Mouse (Mus musculus): ENCODE measurements at regions not wholly inside any gene's neighbourhood (a gene's known extent, or its start where the extent isn't known, plus 50 kb on each side); places are given as distances from the start of the nearest gene placed in this dataset.
A peak's percentile ranks its signal among the peaks of the same experiment; 100 is the strongest.

- WGBS, result 8% methylated on average over 2 of the region's 2 CpGs
- H3K4me1 ChIP-seq (ENCODE audit: control insufficient read depth, insufficient read depth, low read length), result peaks cover 3% of the 10 kb centered on the region; the same call in 1 of the 2 replicates
These were observed 130.4 kb upstream of the Cadm1 start for GRCm38 (mm10) chr9:47399598-47399997.

GRCm38 (mm10) chr9:47400117-47400823 is 129.7 kb upstream of the Cadm1 start:
- Histone ChIP-seq H3K4me3 (ENCODE audit: low read depth, low read length) (no peak overlapping the region), H3K9me3 (ENCODE audit: control insufficient read depth, low read length) (no peaks in the 10 kb centered on the region), H3K27me3 (ENCODE audit: control insufficient read depth, insufficient read depth, low read length) (no peaks in the 10 kb centered on the region), H3K36me3 (ENCODE audit: control insufficient read depth, insufficient read depth, low read length) (no peaks in the 10 kb centered on the region), H3K4me1 (ENCODE audit: control insufficient read depth, insufficient read depth, low read length) (peaks cover 3% of the 10 kb centered on the region; the same call in 1 of the 2 replicates), H3K27ac (ENCODE audit: low read depth, low read length) (no peak overlapping the region), H3K9ac (replicated peaks; ENCODE audit: low read depth, low read length) (no peak overlapping the region), H3K4me2 (ENCODE audit: low read depth, low read length) (no peak overlapping the region)
- whole genome bisulfite sequencing, result 57% methylated on average over 7 of the region's 7 CpGs
- ATAC-seq (ENCODE audit: low read depth), result no peak

More at GRCm38 (mm10) chr9:47399598-47399997, 130.4 kb upstream of the Cadm1 start:
- Histone ChIP-seq H3K9me3 (ENCODE audit: control insufficient read depth, low read length) (no peaks in the 10 kb centered on the region), H3K27me3 (ENCODE audit: control insufficient read depth, insufficient read depth, low read length) (no peaks in the 10 kb centered on the region), H3K27ac (ENCODE audit: low read depth, low read length) (no peak overlapping the region), H3K36me3 (ENCODE audit: control insufficient read depth, insufficient read depth, low read length) (no peaks in the 10 kb centered on the region), H3K4me2 (ENCODE audit: low read depth, low read length) (no peak overlapping the region), H3K9ac (replicated peaks; ENCODE audit: low read depth, low read length) (no peak overlapping the region), H3K4me3 (ENCODE audit: low read depth, low read length) (no peak overlapping the region)
- no peak for ATAC-seq (ENCODE audit: low read depth)

GRCm38 (mm10) chr9:47401511-47401910 is 128.5 kb upstream of the Cadm1 start:
- no peak for ATAC-seq (ENCODE audit: low read depth)
- Histone ChIP-seq H3K9me3 (ENCODE audit: control insufficient read depth, low read length) (no peaks in the 10 kb centered on the region), H3K4me1 (ENCODE audit: control insufficient read depth, insufficient read depth, low read length) (peaks cover 6% of the 10 kb centered on the region; the same call in 1 of the 2 replicates), H3K4me2 (ENCODE audit: low read depth, low read length) (no peak overlapping the region), H3K27ac (ENCODE audit: low read depth, low read length) (no peak overlapping the region), H3K9ac (replicated peaks; ENCODE audit: low read depth, low read length) (no peak overlapping the region), H3K36me3 (ENCODE audit: control insufficient read depth, insufficient read depth, low read length) (no peaks in the 10 kb centered on the region), H3K27me3 (ENCODE audit: control insufficient read depth, insufficient read depth, low read length) (no peaks in the 10 kb centered on the region), H3K4me3 (ENCODE audit: low read depth, low read length) (no peak overlapping the region)
- 93% methylated on average over 11 of the region's 11 CpGs for WGBS

- Histone ChIP-seq H3K9me3 (ENCODE audit: control insufficient read depth, low read length) (no peaks in the 10 kb centered on the region), H3K36me3 (ENCODE audit: control insufficient read depth, insufficient read depth, low read length) (no peaks in the 10 kb centered on the region), H3K27me3 (ENCODE audit: control insufficient read depth, insufficient read depth, low read length) (no peaks in the 10 kb centered on the region), H3K9ac (replicated peaks; ENCODE audit: low read depth, low read length) (no peak overlapping the region), H3K27ac (ENCODE audit: low read depth, low read length) (no peak overlapping the region), H3K4me1 (ENCODE audit: control insufficient read depth, insufficient read depth, low read length) (peaks cover 18% of the 10 kb centered on the region; the same call in 1 of the 2 replicates), H3K4me3 (ENCODE audit: low read depth, low read length) (no peak overlapping the region), H3K4me2 (ENCODE audit: low read depth, low read length) (no peak overlapping the region)
- 47% methylated on average over 11 of the region's 11 CpGs for WGBS
- ATAC-seq (ENCODE audit: low read depth), result no peak
These were observed 126.7 kb upstream of the Cadm1 start for GRCm38 (mm10) chr9:47403317-47403716.

- Histone ChIP-seq H3K4me2 (ENCODE audit: low read depth, low read length) (no peak overlapping the region), H3K27ac (ENCODE audit: low read depth, low read length) (no peak overlapping the region), H3K36me3 (ENCODE audit: control insufficient read depth, insufficient read depth, low read length) (no peaks in the 10 kb centered on the region), H3K4me3 (ENCODE audit: low read depth, low read length) (no peak overlapping the region), H3K27me3 (ENCODE audit: control insufficient read depth, insufficient read depth, low read length) (no peaks in the 10 kb centered on the region), H3K9me3 (ENCODE audit: control insufficient read depth, low read length) (no peaks in the 10 kb centered on the region), H3K9ac (replicated peaks; ENCODE audit: low read depth, low read length) (no peak overlapping the region), H3K4me1 (ENCODE audit: control insufficient read depth, insufficient read depth, low read length) (peaks cover 18% of the 10 kb centered on the region; the same call in 1 of the 2 replicates)
- peak; percentile 17; the same call in 1 of the 2 replicates for ATAC-seq (ENCODE audit: low read depth)
- WGBS, result 30% methylated on average over 3 of the region's 3 CpGs
These were observed 125.2 kb upstream of the Cadm1 start for GRCm38 (mm10) chr9:47404821-47405220.

- 31% methylated on average over 4 of the region's 4 CpGs for WGBS
- Histone ChIP-seq H3K4me3 (ENCODE audit: low read depth, low read length) (no peak overlapping the region), H3K27me3 (ENCODE audit: control insufficient read depth, insufficient read depth, low read length) (no peaks in the 10 kb centered on the region), H3K4me2 (ENCODE audit: low read depth, low read length) (no peak overlapping the region), H3K4me1 (ENCODE audit: control insufficient read depth, insufficient read depth, low read length) (peaks cover 18% of the 10 kb centered on the region; the same call in 1 of the 2 replicates), H3K9me3 (ENCODE audit: control insufficient read depth, low read length) (no peaks in the 10 kb centered on the region), H3K9ac (replicated peaks; ENCODE audit: low read depth, low read length) (no peak overlapping the region), H3K27ac (ENCODE audit: low read depth, low read length) (no peak overlapping the region), H3K36me3 (ENCODE audit: control insufficient read depth, insufficient read depth, low read length) (no peaks in the 10 kb centered on the region)
- no peak for ATAC-seq (ENCODE audit: low read depth)
These were observed 124.4 kb upstream of the Cadm1 start for GRCm38 (mm10) chr9:47405547-47405946.

- Histone ChIP-seq H3K4me2 (ENCODE audit: low read depth, low read length) (no peak overlapping the region), H3K9ac (replicated peaks; ENCODE audit: low read depth, low read length) (no peak overlapping the region), H3K9me3 (ENCODE audit: control insufficient read depth, low read length) (no peaks in the 10 kb centered on the region), H3K4me1 (ENCODE audit: control insufficient read depth, insufficient read depth, low read length) (peaks cover 18% of the 10 kb centered on the region; the same call in 1 of the 2 replicates), H3K4me3 (ENCODE audit: low read depth, low read length) (no peak overlapping the region), H3K36me3 (ENCODE audit: control insufficient read depth, insufficient read depth, low read length) (no peaks in the 10 kb centered on the region), H3K27ac (ENCODE audit: low read depth, low read length) (no peak overlapping the region), H3K27me3 (ENCODE audit: control insufficient read depth, insufficient read depth, low read length) (no peaks in the 10 kb centered on the region)
- peak; percentile 60; the same call in 1 of the 2 replicates for ATAC-seq (ENCODE audit: low read depth)
- 43% methylated on average over 7 of the region's 7 CpGs for WGBS
These were observed 122.8 kb upstream of the Cadm1 start for GRCm38 (mm10) chr9:47407007-47407670.

GRCm38 (mm10) chr9:47408061-47408460 is 121.9 kb upstream of the Cadm1 start:
- no peaks in the 10 kb centered on the region for H3K27me3 ChIP-seq (ENCODE audit: control insufficient read depth, insufficient read depth, low read length)
- H3K27ac ChIP-seq (ENCODE audit: low read depth, low read length), result no peak overlapping the region
- H3K36me3 ChIP-seq (ENCODE audit: control insufficient read depth, insufficient read depth, low read length), result no peaks in the 10 kb centered on the region
- ATAC-seq (ENCODE audit: low read depth), result no peak
- 17% methylated on average over 4 of the region's 4 CpGs for WGBS
- H3K4me2 ChIP-seq (ENCODE audit: low read depth, low read length), result no peak overlapping the region
- H3K4me3 ChIP-seq (ENCODE audit: low read depth, low read length), result no peak overlapping the region
- H3K9me3 ChIP-seq (ENCODE audit: control insufficient read depth, low read length), result no peaks in the 10 kb centered on the region
- H3K4me1 ChIP-seq (ENCODE audit: control insufficient read depth, insufficient read depth, low read length), result peaks cover 18% of the 10 kb centered on the region; the same call in 1 of the 2 replicates
- H3K9ac ChIP-seq (replicated peaks; ENCODE audit: low read depth, low read length), result no peak overlapping the region

- WGBS, result 91% methylated on average over 6 of the region's 6 CpGs
These were observed 120.4 kb upstream of the Cadm1 start for GRCm38 (mm10) chr9:47409579-47409978.

More at GRCm38 (mm10) chr9:47409579-47409978, 120.4 kb upstream of the Cadm1 start:
- Histone ChIP-seq H3K36me3 (ENCODE audit: control insufficient read depth, insufficient read depth, low read length) (no peaks in the 10 kb centered on the region), H3K4me1 (ENCODE audit: control insufficient read depth, insufficient read depth, low read length) (peaks cover 15% of the 10 kb centered on the region; the same call in 1 of the 2 replicates), H3K27me3 (ENCODE audit: control insufficient read depth, insufficient read depth, low read length) (no peaks in the 10 kb centered on the region), H3K4me2 (ENCODE audit: low read depth, low read length) (no peak overlapping the region), H3K9me3 (ENCODE audit: control insufficient read depth, low read length) (no peaks in the 10 kb centered on the region), H3K9ac (replicated peaks; ENCODE audit: low read depth, low read length) (no peak overlapping the region), H3K27ac (ENCODE audit: low read depth, low read length) (no peak overlapping the region), H3K4me3 (ENCODE audit: low read depth, low read length) (no peak overlapping the region)
- ATAC-seq (ENCODE audit: low read depth), result no peak

All from neural tube, embryonic 14.5 days (tissue).